Mouse (Mus musculus): ENCODE measurements at regions not wholly inside any gene's neighbourhood (a gene's known extent, or its start where the extent isn't known, plus 50 kb on each side); places are given as distances from the start of the nearest gene placed in this dataset.

DNA sequence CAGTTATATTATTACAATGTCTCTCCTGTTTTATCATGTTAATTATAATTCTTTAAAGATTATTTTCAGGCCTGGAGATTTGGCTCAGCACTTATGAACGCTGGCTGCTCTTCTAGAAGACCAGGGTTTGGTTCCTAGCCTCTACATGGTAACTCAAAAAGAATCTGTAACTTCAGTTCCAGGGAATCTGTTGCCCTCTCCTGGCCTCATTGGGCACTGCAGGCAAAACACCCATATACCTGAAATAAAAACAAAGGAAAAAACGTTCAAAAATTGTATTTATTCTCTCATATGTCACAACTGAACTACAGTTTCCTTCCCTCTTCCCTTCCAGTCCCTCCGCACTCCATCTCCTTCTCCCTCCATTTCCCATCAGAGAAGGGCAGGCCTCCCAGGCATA lies 201.9 kb upstream of the Kit start:
- H3K4me1 ChIP-seq (ENCODE audit: control insufficient read depth, insufficient read depth, insufficient read length, low read length): no peaks in the 10 kb centered on the region; the same call in 1 of the 2 replicates
- no peak overlapping the region for H3K27ac ChIP-seq (replicated peaks; ENCODE audit: low read depth, low read length)
- no peak overlapping the region for H3K4me3 ChIP-seq (ENCODE audit: insufficient read depth, low read depth, low read length)

DNA sequence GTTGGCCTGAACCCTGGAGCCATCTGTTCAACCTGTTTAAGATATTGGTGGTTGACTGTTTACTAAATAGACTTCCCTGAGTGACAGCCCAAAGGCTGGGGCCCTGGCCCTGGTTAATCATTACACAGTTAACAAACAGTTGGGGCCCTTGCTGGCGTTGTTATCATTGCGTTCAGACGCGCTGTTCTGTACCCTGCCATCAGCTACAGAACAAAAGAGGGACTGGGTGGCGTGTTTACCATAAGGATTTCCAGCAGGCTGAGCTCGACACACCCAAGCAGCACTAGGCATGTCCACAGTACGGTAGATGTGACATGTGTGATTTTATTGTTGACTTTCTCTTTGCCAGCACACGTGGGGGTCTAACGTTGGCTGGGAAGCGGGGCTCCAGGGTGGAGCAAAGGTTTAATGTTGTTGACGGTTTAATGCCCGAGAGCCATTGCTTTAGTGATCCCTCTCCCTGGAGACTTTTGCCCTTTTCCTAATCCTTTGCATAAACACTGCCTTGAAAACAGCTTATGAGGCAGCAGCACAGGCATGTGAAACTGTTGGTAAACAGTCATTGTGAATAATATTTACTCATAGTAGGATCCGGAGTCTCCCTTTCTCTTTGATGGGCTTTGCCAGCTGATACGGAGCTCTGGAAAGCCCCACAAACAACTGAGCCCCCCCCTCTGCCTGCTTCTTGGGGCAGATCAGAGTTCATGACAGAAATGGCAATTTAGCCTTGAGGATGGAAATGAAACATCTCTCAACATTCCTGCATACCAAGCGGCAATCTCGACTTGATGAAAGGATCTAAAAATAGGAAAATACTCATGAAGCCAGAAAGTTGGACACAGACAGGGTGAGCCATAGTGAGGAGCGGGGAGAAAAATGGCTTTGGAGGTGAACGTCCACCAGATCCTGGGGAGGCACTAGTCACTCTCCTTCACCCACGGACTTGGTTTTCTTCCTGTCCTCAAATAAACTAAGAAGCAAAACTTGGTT lies 197.1 kb upstream of the Kit start:
- H3K4me1 ChIP-seq (ENCODE audit: control insufficient read depth, insufficient read depth, insufficient read length, low read length): no peaks in the 10 kb centered on the region
- H3K27ac ChIP-seq (replicated peaks; ENCODE audit: low read depth, low read length): no peak overlapping the region
- no peak overlapping the region for H3K4me3 ChIP-seq (ENCODE audit: insufficient read depth, low read depth, low read length)

DNA sequence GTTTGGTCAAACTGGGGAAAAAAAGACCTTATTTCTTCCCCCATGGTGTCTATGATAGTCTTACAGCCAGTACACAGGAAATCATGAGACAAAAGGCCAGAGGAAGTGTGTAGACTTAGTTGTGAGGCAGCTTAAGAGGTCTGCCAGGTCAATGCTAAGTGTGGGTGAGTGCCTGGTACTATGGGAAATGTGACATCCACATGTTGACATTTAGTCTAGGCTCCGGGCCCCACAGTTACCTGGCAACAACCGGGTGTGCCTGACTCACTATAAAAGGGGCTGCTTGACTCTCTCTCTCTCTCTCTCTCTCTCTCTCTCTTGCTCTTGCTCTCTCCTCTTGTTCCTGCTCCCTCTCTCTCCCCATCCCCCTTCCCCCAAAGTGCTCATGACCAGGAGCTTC lies 196.1 kb upstream of the Kit start:
- H3K27ac ChIP-seq (replicated peaks; ENCODE audit: low read depth, low read length): no peak overlapping the region

GRCm38 (mm10) chr5:75380340-75380739 lies 194.4 kb upstream of the Kit start:
- Histone ChIP-seq H3K4me1 (ENCODE audit: control insufficient read depth, insufficient read depth, insufficient read length, low read length) (no peaks in the 10 kb centered on the region), H3K27ac (replicated peaks; ENCODE audit: low read depth, low read length) (no peak overlapping the region), H3K4me3 (ENCODE audit: insufficient read depth, low read depth, low read length) (no peak overlapping the region)

More for the DNA sequence above, 196.1 kb upstream of the Kit start:
- H3K4me1 ChIP-seq (ENCODE audit: control insufficient read depth, insufficient read depth, insufficient read length, low read length): no peaks in the 10 kb centered on the region
- H3K4me3 ChIP-seq (ENCODE audit: insufficient read depth, low read depth, low read length): no peak overlapping the region

- Histone ChIP-seq H3K4me1 (ENCODE audit: control insufficient read depth, insufficient read depth, insufficient read length, low read length) (no peaks in the 10 kb centered on the region), H3K27ac (replicated peaks; ENCODE audit: low read depth, low read length) (no peak overlapping the region), H3K4me3 (ENCODE audit: insufficient read depth, low read depth, low read length) (no peak overlapping the region)
Measured at GRCm38 (mm10) chr5:75382138-75382537, 192.6 kb upstream of the Kit start.

GRCm38 (mm10) chr5:75387886-75388454 lies 186.7 kb upstream of the Kit start:
- Histone ChIP-seq H3K4me3 (ENCODE audit: insufficient read depth, low read depth, low read length) (no peak overlapping the region), H3K4me1 (ENCODE audit: control insufficient read depth, insufficient read depth, insufficient read length, low read length) (no peaks in the 10 kb centered on the region), H3K27ac (replicated peaks; ENCODE audit: low read depth, low read length) (no peak overlapping the region)

- Histone ChIP-seq H3K4me3 (ENCODE audit: insufficient read depth, low read depth, low read length) (no peak overlapping the region), H3K27ac (replicated peaks; ENCODE audit: low read depth, low read length) (no peak overlapping the region), H3K4me1 (ENCODE audit: control insufficient read depth, insufficient read depth, insufficient read length, low read length) (no peaks in the 10 kb centered on the region)
Measured at GRCm38 (mm10) chr5:75388699-75389260, 185.9 kb upstream of the Kit start.

DNA sequence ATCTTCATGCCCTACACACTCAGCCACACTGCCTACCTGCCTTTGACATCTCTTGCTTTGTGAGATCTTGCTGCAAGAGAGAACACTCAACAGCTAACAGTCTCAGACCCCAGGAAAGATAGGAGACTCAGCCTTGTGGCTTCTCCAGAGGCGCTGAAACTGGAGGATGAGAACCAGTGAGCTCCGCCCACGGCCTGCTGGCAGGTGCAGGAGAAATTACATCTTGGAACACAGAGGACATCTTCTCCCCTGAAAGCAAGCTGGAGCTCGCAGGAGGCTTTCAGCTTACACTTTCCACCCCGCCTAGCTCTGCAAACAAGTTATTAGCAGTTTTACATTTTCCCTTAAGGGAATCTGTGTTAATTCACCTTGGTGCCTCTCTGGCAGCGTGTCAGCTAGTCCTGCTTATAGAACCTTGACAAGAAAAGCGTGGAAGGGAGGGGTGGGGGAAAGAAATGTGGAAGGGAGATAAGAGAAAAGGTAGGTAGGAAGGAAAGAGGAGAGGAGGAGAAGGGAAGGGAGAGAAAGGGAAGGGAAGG lies 185.2 kb upstream of the Kit start:
- Histone ChIP-seq H3K4me3 (ENCODE audit: insufficient read depth, low read depth, low read length) (no peak overlapping the region), H3K4me1 (ENCODE audit: control insufficient read depth, insufficient read depth, insufficient read length, low read length) (no peaks in the 10 kb centered on the region), H3K27ac (replicated peaks; ENCODE audit: low read depth, low read length) (no peak overlapping the region)

- Histone ChIP-seq H3K27ac (replicated peaks; ENCODE audit: low read depth, low read length) (no peak overlapping the region), H3K4me1 (ENCODE audit: control insufficient read depth, insufficient read depth, insufficient read length, low read length) (no peaks in the 10 kb centered on the region), H3K4me3 (ENCODE audit: insufficient read depth, low read depth, low read length) (no peak overlapping the region)
Measured at GRCm38 (mm10) chr5:75398820-75399219, 175.9 kb upstream of the Kit start.

DNA sequence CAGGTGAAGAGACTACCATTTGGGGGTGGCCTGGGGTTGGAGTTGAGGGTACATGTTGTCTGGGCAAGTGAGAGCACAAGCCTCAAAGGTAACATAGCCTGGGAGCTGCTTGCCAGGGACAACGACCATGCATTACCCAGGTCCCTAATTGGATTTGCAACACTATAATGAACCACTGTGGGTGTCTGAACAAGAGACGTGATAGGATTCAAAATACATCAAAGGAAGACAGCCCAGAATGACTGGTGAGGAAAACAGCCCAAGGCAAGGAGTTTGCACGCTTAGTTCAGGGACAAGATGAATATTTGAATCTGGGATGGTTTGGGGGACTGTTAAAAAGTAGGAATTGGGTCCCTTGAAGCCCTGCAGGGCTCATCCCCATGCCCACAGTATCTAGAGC lies 173.0 kb upstream of the Kit start:
- no peak overlapping the region for H3K4me3 ChIP-seq (ENCODE audit: insufficient read depth, low read depth, low read length)
- no peaks in the 10 kb centered on the region for H3K4me1 ChIP-seq (ENCODE audit: control insufficient read depth, insufficient read depth, insufficient read length, low read length)
- no peak overlapping the region for H3K27ac ChIP-seq (replicated peaks; ENCODE audit: low read depth, low read length)

- Histone ChIP-seq H3K27ac (replicated peaks; ENCODE audit: low read depth, low read length) (no peak overlapping the region), H3K4me3 (ENCODE audit: insufficient read depth, low read depth, low read length) (no peak overlapping the region), H3K4me1 (ENCODE audit: control insufficient read depth, insufficient read depth, insufficient read length, low read length) (no peaks in the 10 kb centered on the region)
Measured at GRCm38 (mm10) chr5:75402631-75403030, 172.1 kb upstream of the Kit start.

DNA sequence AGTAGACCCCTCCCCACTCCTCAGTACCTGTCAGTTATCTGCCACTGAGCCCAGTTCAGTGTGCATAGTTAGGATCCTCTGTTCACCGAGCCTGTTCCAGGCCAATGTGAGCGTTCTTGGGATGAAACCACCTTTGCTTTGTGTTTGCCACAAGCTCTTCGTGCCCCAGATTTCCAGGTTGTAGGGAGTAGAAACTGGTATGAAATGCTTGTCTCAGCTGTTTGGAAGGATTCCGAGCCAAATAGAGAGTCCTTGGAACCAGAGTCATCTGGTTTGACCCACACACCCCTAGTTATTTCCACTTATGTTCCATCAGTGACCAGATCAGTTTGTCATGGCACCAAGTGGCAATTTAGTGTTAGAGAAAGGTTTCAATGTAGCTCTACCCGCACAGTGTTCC lies 171.2 kb upstream of the Kit start:
- Histone ChIP-seq H3K4me3 (ENCODE audit: insufficient read depth, low read depth, low read length) (no peak overlapping the region), H3K4me1 (ENCODE audit: control insufficient read depth, insufficient read depth, insufficient read length, low read length) (no peaks in the 10 kb centered on the region), H3K27ac (replicated peaks; ENCODE audit: low read depth, low read length) (no peak overlapping the region)

- no peak overlapping the region for H3K27ac ChIP-seq (replicated peaks; ENCODE audit: low read depth, low read length)
- no peaks in the 10 kb centered on the region for H3K4me1 ChIP-seq (ENCODE audit: control insufficient read depth, insufficient read depth, insufficient read length, low read length)
- H3K4me3 ChIP-seq (ENCODE audit: insufficient read depth, low read depth, low read length): no peak overlapping the region
Measured at GRCm38 (mm10) chr5:75404601-75405285, 170.0 kb upstream of the Kit start.

DNA sequence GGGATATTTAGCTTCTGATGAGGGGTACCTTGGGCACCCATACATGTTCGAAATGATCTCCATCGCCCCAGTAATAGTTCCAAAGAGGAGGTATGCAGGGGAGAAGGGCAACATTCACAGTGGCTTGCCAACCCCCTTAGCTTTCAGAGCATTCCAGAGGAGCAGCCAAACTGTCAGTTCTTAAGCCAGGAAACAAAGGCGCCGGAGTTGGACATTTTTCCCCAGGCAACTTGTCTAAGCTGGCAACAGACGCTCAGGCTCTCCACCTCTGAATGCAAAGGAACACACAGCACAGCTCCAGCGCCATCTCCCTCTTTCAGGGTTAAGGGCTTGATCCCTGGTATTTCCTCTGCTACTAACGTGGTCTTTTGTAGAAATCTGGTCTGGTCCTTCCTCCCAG lies 169.2 kb upstream of the Kit start:
- no peak overlapping the region for H3K4me3 ChIP-seq (ENCODE audit: insufficient read depth, low read depth, low read length)
- no peak overlapping the region for H3K27ac ChIP-seq (replicated peaks; ENCODE audit: low read depth, low read length)

GRCm38 (mm10) chr5:75407686-75408085 lies 167.0 kb upstream of the Kit start:
- Histone ChIP-seq H3K4me1 (ENCODE audit: control insufficient read depth, insufficient read depth, insufficient read length, low read length) (no peaks in the 10 kb centered on the region), H3K27ac (replicated peaks; ENCODE audit: low read depth, low read length) (no peak overlapping the region), H3K4me3 (ENCODE audit: insufficient read depth, low read depth, low read length) (no peak overlapping the region)

More for the DNA sequence above, 169.2 kb upstream of the Kit start:
- H3K4me1 ChIP-seq (ENCODE audit: control insufficient read depth, insufficient read depth, insufficient read length, low read length): no peaks in the 10 kb centered on the region

Data from brown adipose tissue, adult 24 weeks (tissue).